Mouse (Mus musculus) hindbrain, embryonic 16.5 days (tissue): ENCODE measurements around the gene Cand2. TPM values are rescaled to one million over a fixed set of nuclear protein-coding genes. Genes with fewer than 3 reads are reported as not detected.

ENCODE experiments used
- ATAC-seq: fragments of 200-750 bp; cut with Nextera tagmentation; 2 replicates; pipeline ENCODE4 v1.8.0; 2017; ENCODE audit warnings: moderate TSS enrichment, moderate library complexity
- H3K27ac ChIP-seq: fragments of 300-500 bp; sonication (generic); 2 replicates; pipeline ENCODE4 v1.5.1; 2014; ENCODE audit warnings: low read depth, mild to moderate bottlenecking, control low read depth, low read length, moderate library complexity
- H3K27me3 ChIP-seq: fragments of 300-500 bp; sonication (generic); replicated peaks from 2 replicates; pipeline ENCODE4 v1.6.1; 2014; ENCODE audit warnings: low read length; ENCODE audit not compliant: control insufficient read depth, insufficient read depth
- H3K36me3 ChIP-seq: fragments of 300-500 bp; sonication (generic); 2 replicates; pipeline ENCODE4 v1.6.1; 2014; ENCODE audit warnings: mild to moderate bottlenecking, low read length, moderate library complexity, mixed read lengths; ENCODE audit not compliant: control insufficient read depth, insufficient read depth
- H3K4me1 ChIP-seq: fragments of 300-500 bp; sonication (generic); 2 replicates; pipeline ENCODE4 v1.6.1; 2014; ENCODE audit warnings: low read depth, low read length; ENCODE audit not compliant: control insufficient read depth, insufficient read depth
- H3K4me2 ChIP-seq: fragments of 300-500 bp; sonication (generic); 2 replicates; pipeline ENCODE4 v1.6.1; 2014; ENCODE audit warnings: mild to moderate bottlenecking, low read length, control low read depth, moderate library complexity
- H3K4me3 ChIP-seq: fragments of 300-500 bp; sonication (generic); 2 replicates; pipeline ENCODE4 v1.5.1; 2014; ENCODE audit warnings: mild to moderate bottlenecking, low read length, control low read depth, moderate library complexity
- H3K9ac ChIP-seq: fragments of 300-500 bp; sonication (generic); 2 replicates; pipeline ENCODE4 v1.6.1; 2014; ENCODE audit warnings: low read depth, mild to moderate bottlenecking, control low read depth, low read length, moderate library complexity
- H3K9me3 ChIP-seq: fragments of 300-500 bp; sonication (generic); 2 replicates; pipeline ENCODE4 v1.6.1; 2014; ENCODE audit warnings: mild to moderate bottlenecking, low read length, moderate library complexity; ENCODE audit not compliant: control insufficient read depth
- WGBS: fragments of 180-500 bp; shearing (Covaris S2); extraction: QIAGEN DNeasy Blood & Tissue Kit; methylation state at CpG from one replicate; pipeline ENCODE4 v1.1.7; 2014; 5-methylcytosine and 5-hydroxymethylcytosine counted together
- polyA plus RNA-seq: library from polyadenylated mRNA; unstranded; fragments of >200 nt; fragmentation: Nextera tagmentation; extraction: Ambion mirVana; gene quantifications from 2 replicates; pipeline ENCODE4 v1.2.1, GENCODE M21; 2015

The Cand2 gene
- polyA plus RNA-seq: 10.0 and 13.9 TPM in 2 replicates

GRCm38 (mm10) chr6:115774501-115774921, at the start of gene Cand2:
TSS of gene Cand2 (plus strand) at chr6:115774538.
- 0% methylated on average over 22 of the region's 28 CpGs for WGBS
- Histone ChIP-seq H3K4me1 (peaks cover 24% of the 10 kb centered on the region), H3K27ac (peak within 1 kb of the TSS; percentile 76), H3K9me3 (no peaks in the 10 kb centered on the region), H3K4me2 (peak within 1 kb of the TSS; percentile 65), H3K36me3 (no peaks in the 10 kb centered on the region), H3K4me3 (peak within 1 kb of the TSS; percentile 75), H3K27me3 (no peaks in the 10 kb centered on the region), H3K9ac (peak within 1 kb of the TSS; percentile 79)
- ATAC-seq: peak; percentile 83

GRCm38 (mm10) chr6:115727108-115727507, 47.2 kb upstream of the Cand2 start:
- Histone ChIP-seq H3K9me3 (no peaks in the 10 kb centered on the region), H3K9ac (no peak overlapping the region), H3K4me1 (no peaks in the 10 kb centered on the region), H3K36me3 (no peaks in the 10 kb centered on the region), H3K4me3 (no peak overlapping the region), H3K4me2 (no peak overlapping the region), H3K27me3 (no peaks in the 10 kb centered on the region), H3K27ac (no peak overlapping the region)
- WGBS: 74% methylated on average over 1 of the region's 1 CpGs
- ATAC-seq: no peak

DNA sequence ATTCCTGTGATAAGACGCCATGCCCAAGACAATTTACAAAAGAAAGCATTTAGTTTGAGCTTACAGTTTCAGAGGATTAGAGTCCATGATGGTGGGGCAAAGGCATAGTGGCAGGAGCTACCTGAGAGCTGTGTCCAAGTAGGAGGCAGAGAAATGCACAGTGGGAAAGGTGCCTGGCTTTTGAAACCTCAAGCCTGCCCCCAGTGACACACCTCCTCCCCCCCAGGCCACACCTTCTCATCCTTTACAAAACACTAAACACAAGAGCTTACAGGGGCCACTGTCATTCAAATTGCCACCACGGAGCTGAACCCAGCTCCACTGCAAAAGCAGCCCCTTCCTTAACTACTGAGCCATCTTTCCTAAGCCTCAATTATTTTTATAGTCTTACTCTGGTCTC, 46.8 kb upstream of the Cand2 start:
- H3K9me3 ChIP-seq: no peaks in the 10 kb centered on the region
- no peak overlapping the region for H3K4me3 ChIP-seq
- H3K4me1 ChIP-seq: no peaks in the 10 kb centered on the region
- H3K27ac ChIP-seq: no peak overlapping the region
- 51% methylated on average over 2 of the region's 2 CpGs for WGBS
- ATAC-seq: no peak
- no peaks in the 10 kb centered on the region for H3K36me3 ChIP-seq
- H3K9ac ChIP-seq: no peak overlapping the region
- H3K27me3 ChIP-seq: no peaks in the 10 kb centered on the region
- H3K4me2 ChIP-seq: no peak overlapping the region

DNA sequence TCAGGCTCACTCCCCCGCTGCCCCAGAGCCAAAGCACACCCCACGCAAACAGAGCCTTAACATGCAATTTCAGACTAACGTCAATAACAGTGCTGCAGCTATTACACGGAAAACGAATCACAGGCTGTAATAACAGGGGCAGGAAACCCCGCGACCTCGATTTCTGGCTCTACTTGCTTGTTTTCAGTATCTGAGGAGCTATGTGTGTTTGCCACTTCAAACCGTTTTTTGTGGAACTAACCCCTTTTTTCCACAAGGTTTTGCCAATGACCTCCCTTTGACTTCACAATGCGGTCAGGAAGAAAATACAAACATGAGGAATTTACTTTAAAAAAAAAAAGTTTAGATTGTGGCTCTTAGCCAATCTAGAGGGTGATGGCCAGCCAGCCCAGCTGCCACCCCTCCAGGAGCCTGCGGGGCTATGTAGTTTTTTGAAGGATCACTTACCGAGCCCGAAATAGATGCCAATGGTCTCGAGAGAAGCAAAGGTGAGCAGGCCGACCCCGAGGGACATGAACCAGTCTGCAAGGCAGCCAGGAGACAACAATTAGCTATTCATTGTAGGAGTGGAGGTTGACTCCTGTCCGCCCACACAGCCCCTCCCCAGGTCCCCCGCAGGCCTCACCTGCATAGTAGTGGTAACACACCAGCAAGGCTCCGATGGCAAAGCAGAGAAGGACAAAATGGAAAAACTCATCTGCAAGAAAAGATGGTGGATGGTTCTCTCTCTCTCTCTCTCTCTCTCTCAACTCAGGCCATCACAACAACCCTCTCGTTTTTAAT, 43.6 kb upstream of the Cand2 start:
- H3K9me3 ChIP-seq: no peaks in the 10 kb centered on the region
- no peak overlapping the region for H3K4me3 ChIP-seq
- 78% methylated on average over 20 of the region's 20 CpGs for WGBS
- ATAC-seq: no peak
- H3K4me1 ChIP-seq: no peaks in the 10 kb centered on the region
- H3K36me3 ChIP-seq: no peaks in the 10 kb centered on the region
- no peaks in the 10 kb centered on the region for H3K27me3 ChIP-seq
- H3K27ac ChIP-seq: no peak overlapping the region
- H3K4me2 ChIP-seq: no peak overlapping the region
- no peak overlapping the region for H3K9ac ChIP-seq

GRCm38 (mm10) chr6:115732341-115732928, 41.9 kb upstream of the Cand2 start:
- peak overlapping the region; percentile 28 for H3K4me2 ChIP-seq
- WGBS: 73% methylated on average over 22 of the region's 22 CpGs
- H3K4me3 ChIP-seq: no peak overlapping the region
- H3K4me1 ChIP-seq: no peaks in the 10 kb centered on the region
- H3K9ac ChIP-seq: no peak overlapping the region
- no peaks in the 10 kb centered on the region for H3K9me3 ChIP-seq
- H3K27me3 ChIP-seq: no peaks in the 10 kb centered on the region
- ATAC-seq: no peak
- no peaks in the 10 kb centered on the region for H3K36me3 ChIP-seq
- no peak overlapping the region for H3K27ac ChIP-seq

DNA sequence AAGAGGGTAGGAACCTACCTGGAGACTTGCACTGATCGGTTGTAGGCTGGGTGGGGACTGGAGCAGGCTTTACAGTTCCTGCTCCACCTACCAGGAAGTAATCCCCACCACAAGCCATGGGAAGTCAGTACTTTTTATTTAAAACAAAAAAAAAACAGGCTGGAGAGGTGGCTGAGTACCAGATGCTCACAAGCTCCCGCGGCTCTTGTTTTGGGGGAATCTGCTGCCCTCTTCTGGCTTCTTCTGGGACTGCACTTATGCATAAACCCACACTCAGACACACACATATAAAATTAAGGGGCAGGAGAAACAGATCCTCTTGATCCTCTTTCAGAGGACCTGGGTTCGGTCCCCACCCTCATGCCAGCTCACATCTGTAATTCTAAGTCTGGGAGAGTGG, 39.4 kb upstream of the Cand2 start:
- Histone ChIP-seq H3K27me3 (no peaks in the 10 kb centered on the region), H3K4me3 (no peak overlapping the region), H3K9me3 (no peaks in the 10 kb centered on the region), H3K4me1 (no peaks in the 10 kb centered on the region), H3K27ac (no peak overlapping the region), H3K9ac (no peak overlapping the region), H3K36me3 (no peaks in the 10 kb centered on the region), H3K4me2 (no peak overlapping the region)
- no peak for ATAC-seq
- 68% methylated on average over 4 of the region's 4 CpGs for WGBS

DNA sequence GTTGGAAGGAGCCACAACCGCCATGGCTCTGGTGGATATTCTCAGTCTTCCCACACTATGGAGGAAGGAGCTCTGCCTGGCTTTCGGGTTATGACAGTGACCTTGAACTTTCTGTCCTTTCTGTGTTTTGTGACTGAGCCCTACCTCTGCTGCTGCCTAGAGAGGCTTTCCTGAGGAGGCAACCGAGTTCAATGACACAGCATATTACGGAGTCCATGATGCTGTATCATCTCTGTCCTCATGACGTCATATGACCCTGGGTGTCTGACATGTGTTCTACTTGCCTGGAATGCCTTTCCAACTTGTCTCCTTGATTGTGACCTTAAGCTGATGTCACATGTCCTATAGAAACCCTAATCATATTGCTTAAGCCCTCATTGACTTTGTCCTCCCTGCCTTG, 35.3 kb upstream of the Cand2 start:
- Histone ChIP-seq H3K27ac (no peak overlapping the region), H3K9me3 (no peaks in the 10 kb centered on the region), H3K4me2 (no peak overlapping the region), H3K4me3 (no peak overlapping the region), H3K36me3 (no peaks in the 10 kb centered on the region), H3K4me1 (no peaks in the 10 kb centered on the region), H3K27me3 (no peaks in the 10 kb centered on the region), H3K9ac (no peak overlapping the region)
- ATAC-seq: no peak
- WGBS: 89% methylated on average over 5 of the region's 5 CpGs

DNA sequence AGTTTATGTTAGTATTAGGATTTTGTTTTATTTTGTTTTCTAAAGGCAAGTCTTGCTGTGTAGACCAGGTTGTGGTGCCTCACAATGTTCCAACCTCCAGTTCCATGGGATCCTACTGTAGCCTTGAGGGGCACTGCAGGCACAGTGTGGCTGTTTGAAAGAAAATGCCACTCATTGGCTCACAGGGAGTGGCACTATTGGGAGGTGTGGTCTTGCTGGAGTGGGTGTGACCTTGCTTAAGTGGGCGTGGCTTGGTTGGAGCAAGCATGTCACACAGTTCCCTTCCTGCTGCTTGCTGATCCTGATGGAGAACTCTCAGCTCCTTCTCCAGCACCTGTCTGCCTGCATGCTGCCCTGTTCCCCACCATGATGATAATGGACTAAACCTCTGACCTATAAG, 30.8 kb upstream of the Cand2 start:
- no peak for ATAC-seq
- Histone ChIP-seq H3K4me1 (no peaks in the 10 kb centered on the region), H3K9ac (no peak overlapping the region), H3K27ac (no peak overlapping the region), H3K36me3 (no peaks in the 10 kb centered on the region), H3K9me3 (no peaks in the 10 kb centered on the region), H3K4me2 (no peak overlapping the region), H3K4me3 (no peak overlapping the region), H3K27me3 (no peaks in the 10 kb centered on the region)
- 6% methylated on average over 1 of the region's 1 CpGs for WGBS

DNA sequence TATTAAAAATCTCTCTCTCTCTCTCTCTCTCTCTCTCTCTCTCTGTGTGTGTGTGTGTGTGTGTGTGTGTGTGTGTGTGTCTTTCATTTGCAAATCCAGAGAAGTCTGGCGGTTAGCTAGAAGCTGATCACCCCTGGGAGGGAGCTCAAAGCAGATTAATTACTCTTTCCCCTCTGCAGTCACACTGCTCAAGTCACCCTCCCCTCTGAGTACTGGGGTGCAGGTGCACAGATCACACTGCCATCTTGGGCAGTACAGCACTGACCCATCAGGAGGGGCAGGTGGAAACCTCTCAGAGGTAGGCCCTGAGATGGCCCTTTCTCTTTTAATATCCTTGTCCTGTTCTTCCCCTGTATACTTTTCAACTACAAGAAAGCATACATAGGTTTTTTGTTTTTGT, 28.0 kb upstream of the Cand2 start:
- Histone ChIP-seq H3K9me3 (no peaks in the 10 kb centered on the region), H3K4me3 (no peak overlapping the region), H3K4me2 (no peak overlapping the region), H3K9ac (no peak overlapping the region), H3K4me1 (no peaks in the 10 kb centered on the region), H3K36me3 (no peaks in the 10 kb centered on the region), H3K27ac (no peak overlapping the region), H3K27me3 (no peaks in the 10 kb centered on the region)
- ATAC-seq: no peak; the same call in 1 of the 2 replicates
- 15% methylated on average over 1 of the region's 1 CpGs for WGBS
